Mouse (Mus musculus) neural tube, embryonic 11.5 days (tissue): Measurements from ENCODE around the gene Agl. TPM values are rescaled to one million over a fixed set of nuclear protein-coding genes. Genes with fewer than 3 reads are reported as not detected.
"Not testable (repeated sequence)": the region's sequence is repeated elsewhere in the genome, so short reads cannot be mapped to it uniquely, and the experiment has no call there.

ENCODE experiments used
- ATAC-seq: fragments of 200-750 bp; cut with Nextera tagmentation; 2 replicates; pipeline ENCODE4 v1.8.0; 2017; ENCODE audit warnings: moderate number of reproducible peaks, mild to moderate bottlenecking, moderate TSS enrichment, moderate library complexity; ENCODE audit not compliant: insufficient read depth, low FRiP score, low TSS enrichment
- DNase-seq: peaks from one replicate; pipeline ENCODE4 v3.0.0-alpha.2; 2015; ENCODE audit warnings: low spot score
- H3K27ac ChIP-seq: fragments of 300-500 bp; sonication (generic); 2 replicates; pipeline ENCODE4 v1.5.1; 2014; ENCODE audit warnings: low read depth, mild to moderate bottlenecking, low read length
- H3K27me3 ChIP-seq: fragments of 300-500 bp; sonication (generic); 2 replicates; pipeline ENCODE4 v1.6.1; 2014; ENCODE audit warnings: mild to moderate bottlenecking, low read length, mixed read lengths; ENCODE audit not compliant: control insufficient read depth, insufficient read depth
- H3K36me3 ChIP-seq: fragments of 300-500 bp; sonication (generic); 2 replicates; pipeline ENCODE4 v1.6.1; 2014; ENCODE audit warnings: mild to moderate bottlenecking, low read length, moderate library complexity, mixed read lengths; ENCODE audit not compliant: control insufficient read depth, insufficient read depth
- H3K4me1 ChIP-seq: fragments of 300-500 bp; sonication (generic); 2 replicates; pipeline ENCODE4 v1.6.1; 2014; ENCODE audit warnings: low read length, mixed read lengths; ENCODE audit not compliant: control insufficient read depth, insufficient read depth
- H3K4me2 ChIP-seq: fragments of 300-500 bp; sonication (generic); 2 replicates; pipeline ENCODE4 v1.6.1; 2014; ENCODE audit warnings: low read depth, mild to moderate bottlenecking, moderate library complexity
- H3K4me3 ChIP-seq: fragments of 300-500 bp; sonication (generic); 2 replicates; pipeline ENCODE4 v1.5.1; 2014; ENCODE audit warnings: low read depth, low read length
- H3K9ac ChIP-seq: fragments of 300-500 bp; sonication (generic); 2 replicates; pipeline ENCODE4 v1.6.1; 2014; ENCODE audit warnings: mild to moderate bottlenecking, low read length
- H3K9me3 ChIP-seq: fragments of 300-500 bp; sonication (generic); 2 replicates; pipeline ENCODE4 v1.6.1; 2016; ENCODE audit warnings: low read length; ENCODE audit not compliant: control insufficient read depth
- WGBS: fragments of 180-500 bp; shearing (Covaris S2); extraction: QIAGEN DNeasy Blood & Tissue Kit; methylation state at CpG from one replicate; pipeline ENCODE4 v1.1.7; 2014; 5-methylcytosine and 5-hydroxymethylcytosine counted together
- polyA plus RNA-seq: library from polyadenylated mRNA; unstranded; fragments of >200 nt; fragmentation: Nextera tagmentation; extraction: Ambion mirVana; gene quantifications from 2 replicates; pipeline ENCODE4 v1.2.1, GENCODE M21; 2014

Gene Agl
- polyA plus RNA-seq, 1 experiment from 2014 or later: 17.0 TPM

- ATAC-seq, H3K36me3 ChIP-seq, H3K4me1 ChIP-seq, H3K27me3 ChIP-seq, H3K27ac ChIP-seq, H3K9ac ChIP-seq, H3K9me3 ChIP-seq, DNase-seq, H3K4me2 ChIP-seq, H3K4me3 ChIP-seq: not testable (repeated sequence)
- WGBS: 89% methylated on average over 7 of the region's 7 CpGs
Measured at GRCm38 (mm10) chr3:116747648-116748047, 60.3 kb downstream of the Agl start.

DNA sequence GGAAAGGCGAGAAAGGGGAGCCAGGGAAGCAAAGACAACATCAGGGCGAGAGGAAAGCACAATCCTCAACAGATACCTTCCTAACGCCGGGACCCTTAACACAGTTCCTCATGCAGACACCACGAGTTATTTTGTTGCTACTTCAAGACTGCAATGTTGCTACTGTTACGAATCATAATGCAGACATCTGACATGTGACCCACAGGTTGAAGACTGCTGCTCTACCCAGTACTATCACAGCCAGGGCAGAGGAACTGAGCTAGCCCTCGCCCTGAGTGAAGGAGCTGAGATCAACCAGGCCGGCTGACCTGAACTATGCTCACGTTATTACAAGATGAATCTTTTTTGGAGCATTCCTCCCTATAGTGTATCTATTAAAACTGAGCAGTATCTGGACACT is 67.0 kb downstream of the Agl start:
- H3K9ac ChIP-seq: no peak overlapping the region
- H3K4me3 ChIP-seq: no peak overlapping the region
- no peak for ATAC-seq
- H3K4me2 ChIP-seq: no peak overlapping the region
- no peaks in the 10 kb centered on the region for H3K27me3 ChIP-seq
- no peak for DNase-seq
- H3K27ac ChIP-seq: no peak overlapping the region
- H3K9me3 ChIP-seq: no peaks in the 10 kb centered on the region
- H3K4me1 ChIP-seq: no peaks in the 10 kb centered on the region
- no peaks in the 10 kb centered on the region for H3K36me3 ChIP-seq
- 78% methylated on average over 9 of the region's 9 CpGs for WGBS

GRCm38 (mm10) chr3:116740106-116740505 is 67.9 kb downstream of the Agl start:
- no peak overlapping the region for H3K4me3 ChIP-seq
- no peaks in the 10 kb centered on the region for H3K4me1 ChIP-seq
- no peak overlapping the region for H3K9ac ChIP-seq
- no peak overlapping the region for H3K27ac ChIP-seq
- no peaks in the 10 kb centered on the region for H3K36me3 ChIP-seq
- H3K27me3 ChIP-seq: no peaks in the 10 kb centered on the region
- H3K4me2 ChIP-seq: no peak overlapping the region
- DNase-seq: no peak
- ATAC-seq: no peak
- no peaks in the 10 kb centered on the region for H3K9me3 ChIP-seq
- WGBS: 89% methylated on average over 5 of the region's 5 CpGs

- H3K27me3 ChIP-seq: no peaks in the 10 kb centered on the region
- 76% methylated on average over 8 of the region's 8 CpGs for WGBS
- no peak overlapping the region for H3K9ac ChIP-seq
- no peak overlapping the region for H3K4me2 ChIP-seq
- no peaks in the 10 kb centered on the region for H3K36me3 ChIP-seq
- DNase-seq (no peak), ATAC-seq (no peak)
- no peaks in the 10 kb centered on the region for H3K9me3 ChIP-seq
- no peak overlapping the region for H3K27ac ChIP-seq
- H3K4me1 ChIP-seq: no peaks in the 10 kb centered on the region
- H3K4me3 ChIP-seq: no peak overlapping the region
Measured at GRCm38 (mm10) chr3:116737326-116737731, 70.6 kb downstream of the Agl start.

DNA sequence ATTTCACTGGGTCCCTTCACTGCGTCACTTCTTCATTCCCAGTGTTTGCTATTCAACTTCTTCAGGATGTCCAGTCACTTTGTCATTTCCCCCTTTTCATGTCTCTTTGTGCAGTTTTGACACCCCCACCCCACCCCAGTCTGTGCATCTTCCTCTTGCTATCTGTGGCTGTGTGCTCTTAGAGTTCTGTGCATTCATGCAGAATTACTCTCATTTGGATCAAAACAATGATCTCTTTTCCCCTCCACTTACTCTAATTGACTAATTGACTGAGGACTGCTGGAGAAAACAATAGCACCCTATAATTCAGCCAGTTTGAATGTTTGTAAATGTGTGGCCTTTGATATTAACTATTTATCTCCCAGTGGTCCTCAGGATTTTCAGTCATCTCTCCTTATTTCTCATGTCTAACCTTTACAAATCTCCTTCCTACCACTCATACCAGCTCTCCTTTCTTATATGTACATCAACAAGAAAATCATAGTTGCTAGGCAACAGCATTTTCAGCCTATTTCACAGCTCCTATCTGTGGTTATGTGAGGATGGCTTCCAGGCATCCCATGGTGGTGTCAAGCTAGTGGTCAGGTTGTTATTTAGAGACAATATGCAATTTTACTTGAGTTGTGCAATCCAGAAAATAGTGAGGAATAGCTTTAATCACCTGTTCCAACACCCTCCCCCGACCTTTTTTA is 78.3 kb downstream of the Agl start:
- ATAC-seq (no peak), DNase-seq (no peak)
- no peaks in the 10 kb centered on the region for H3K36me3 ChIP-seq
- no peak overlapping the region for H3K4me2 ChIP-seq
- no peaks in the 10 kb centered on the region for H3K4me1 ChIP-seq
- H3K27me3 ChIP-seq: no peaks in the 10 kb centered on the region
- H3K4me3 ChIP-seq: no peak overlapping the region
- H3K9ac ChIP-seq: no peak overlapping the region
- no peak overlapping the region for H3K27ac ChIP-seq
- H3K9me3 ChIP-seq: no peaks in the 10 kb centered on the region
- WGBS: 56% methylated on average over 2 of the region's 2 CpGs

DNA sequence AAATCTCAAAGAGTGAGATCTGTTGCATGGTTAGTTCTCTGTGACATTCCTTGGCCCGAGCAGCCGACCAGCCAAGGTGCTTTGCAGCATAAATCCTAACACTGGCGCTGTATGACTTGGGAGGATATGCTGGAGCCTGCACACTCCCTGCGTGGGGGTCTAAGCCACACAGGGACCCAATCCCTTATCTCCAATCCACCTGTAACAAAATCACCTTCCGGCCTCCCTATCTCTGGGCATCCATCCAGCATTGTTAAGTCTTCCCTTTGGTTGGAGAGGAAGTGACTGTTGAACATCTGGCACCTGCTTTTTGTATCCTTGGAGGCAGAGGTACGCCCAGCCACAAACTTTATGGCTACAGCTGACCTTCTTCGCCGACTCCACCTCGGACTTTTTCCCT is 81.2 kb downstream of the Agl start:
- WGBS: 77% methylated on average over 9 of the region's 9 CpGs
- Histone ChIP-seq H3K4me2 (no peak overlapping the region), H3K9me3 (no peaks in the 10 kb centered on the region), H3K4me1 (no peaks in the 10 kb centered on the region), H3K9ac (no peak overlapping the region), H3K4me3 (no peak overlapping the region), H3K36me3 (no peaks in the 10 kb centered on the region), H3K27ac (no peak overlapping the region), H3K27me3 (no peaks in the 10 kb centered on the region)
- DNase-seq (no peak), ATAC-seq (no peak)

GRCm38 (mm10) chr3:116723496-116724481 is 84.2 kb downstream of the Agl start:
- H3K9ac ChIP-seq: no peak overlapping the region

DNA sequence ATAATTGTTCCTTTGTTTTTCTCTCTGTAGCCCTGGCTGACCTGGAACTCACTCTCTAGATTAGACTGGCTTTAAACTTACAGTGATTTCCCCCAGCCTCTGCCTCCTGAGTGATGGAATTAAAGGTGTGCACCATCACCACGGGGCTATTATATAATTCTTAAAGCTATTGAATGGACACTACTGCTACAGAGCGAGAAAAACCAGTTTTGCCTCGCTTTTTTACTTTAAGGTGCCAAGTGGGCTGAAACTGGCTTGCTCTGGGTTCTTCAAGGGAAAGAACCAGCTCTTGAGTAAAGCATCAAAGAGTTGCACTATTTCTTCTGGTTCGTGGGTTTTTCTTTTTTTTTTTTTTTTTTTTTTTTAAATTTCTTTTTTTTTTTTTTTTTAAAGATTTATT is 85.0 kb downstream of the Agl start:
- DNase-seq (no peak), ATAC-seq (no peak)
- Histone ChIP-seq H3K4me1 (no peaks in the 10 kb centered on the region), H3K9ac (no peak overlapping the region), H3K4me3 (no peak overlapping the region), H3K27ac (no peak overlapping the region), H3K27me3 (no peaks in the 10 kb centered on the region), H3K9me3 (no peaks in the 10 kb centered on the region), H3K36me3 (no peaks in the 10 kb centered on the region), H3K4me2 (no peak overlapping the region)
- 79% methylated on average over 4 of the region's 4 CpGs for WGBS

More at GRCm38 (mm10) chr3:116723496-116724481, 84.2 kb downstream of the Agl start:
- DNase-seq: no peak
- Histone ChIP-seq H3K9me3 (no peaks in the 10 kb centered on the region), H3K4me3 (no peak overlapping the region), H3K4me2 (no peak overlapping the region), H3K4me1 (no peaks in the 10 kb centered on the region), H3K36me3 (no peaks in the 10 kb centered on the region), H3K27me3 (no peaks in the 10 kb centered on the region), H3K27ac (no peak overlapping the region)
- no peak for ATAC-seq
- 64% methylated on average over 10 of the region's 10 CpGs for WGBS
